Mouse (Mus musculus) liver, embryonic 14.5 days (tissue): ENCODE data around the gene Krt25. TPM values are rescaled to one million over a fixed set of nuclear protein-coding genes. Genes with fewer than 3 reads are reported as not detected.
A peak's percentile ranks its signal among the peaks of the same experiment; 100 is the strongest.

Experiments
- ATAC-seq: fragments of 200-750 bp; cut with Nextera tagmentation; 2 replicates; pipeline ENCODE4 v1.8.0; 2017; ENCODE audit warnings: moderate number of reproducible peaks, mild to moderate bottlenecking, moderate library complexity; ENCODE audit not compliant: insufficient read depth
- DNase-seq, 3 experiments: peaks; one replicate each; pipeline ENCODE4 v3.0.0-alpha.2; 2012 to 2013; ENCODE audit warnings: low read depth in 3 of 3, low spot score in 3 of 3
- H3K27ac ChIP-seq: fragments of 300-500 bp; sonication (generic); 2 replicates; pipeline ENCODE4 v1.5.1; 2014; ENCODE audit warnings: moderate library complexity, mild to moderate bottlenecking, control low read depth, inconsistent platforms
- H3K27me3 ChIP-seq: fragments of 300-500 bp; sonication (generic); 2 replicates; pipeline ENCODE4 v1.6.1; 2014; ENCODE audit warnings: mild to moderate bottlenecking, low read length, moderate library complexity; ENCODE audit not compliant: control insufficient read depth, insufficient read depth
- H3K36me3 ChIP-seq: fragments of 300-500 bp; sonication (generic); replicated peaks from 2 replicates; pipeline ENCODE4 v1.6.1; 2014; ENCODE audit warnings: low read depth; ENCODE audit not compliant: control insufficient read depth, insufficient read depth
- H3K4me1 ChIP-seq, 2 experiments: fragments of 200-500 bp in 1 of 2; fragments of 300-500 bp in 1 of 2; sonication (generic) in 1 of 2; replicated peaks; 2 replicates each; pipeline ENCODE4 v1.6.1; 2012 to 2014; ENCODE audit warnings: antibody characterized with exemption in 1 of 2, inconsistent platforms in 1 of 2, low read length in 1 of 2; ENCODE audit not compliant: control insufficient read depth in 2 of 2, insufficient read depth in 2 of 2
- H3K4me2 ChIP-seq: fragments of 300-500 bp; sonication (generic); 2 replicates; pipeline ENCODE4 v1.6.1; 2014; ENCODE audit warnings: low read depth, mild to moderate bottlenecking, control low read depth, moderate library complexity
- H3K4me3 ChIP-seq, 2 experiments: fragments of 200-500 bp in 1 of 2; fragments of 300-500 bp in 1 of 2; sonication (generic) in 1 of 2; 2 replicates each; pipeline ENCODE4 v1.5.1; 2012 to 2014; ENCODE audit warnings: low read depth in 2 of 2, low read length in 2 of 2, mild to moderate bottlenecking in 2 of 2, control low read depth in 1 of 2, inconsistent platforms in 1 of 2, moderate library complexity in 1 of 2; ENCODE audit not compliant: insufficient read depth in 1 of 2
- H3K9ac ChIP-seq: fragments of 300-500 bp; sonication (generic); replicated peaks from 2 replicates; pipeline ENCODE4 v1.6.1; 2014; ENCODE audit warnings: mild to moderate bottlenecking, control low read depth, moderate library complexity
- H3K9me3 ChIP-seq: fragments of 300-500 bp; sonication (generic); 2 replicates; pipeline ENCODE4 v1.6.1; 2016; ENCODE audit warnings: low read length, mixed read lengths; ENCODE audit not compliant: control insufficient read depth
- CTCF ChIP-seq: IDR thresholded peaks from 2 replicates; pipeline ENCODE4 v1.5.1; 2016; ENCODE audit warnings: antibody characterized with exemption, low read depth, control low read depth
- EP300 ChIP-seq: IDR thresholded peaks from 2 replicates; pipeline ENCODE4 v1.6.1; 2016; ENCODE audit warnings: antibody characterized with exemption, low read depth
- WGBS: fragments of 180-500 bp; shearing (Covaris S2); extraction: QIAGEN DNeasy Blood & Tissue Kit; methylation state at CpG from one replicate; pipeline ENCODE4 v1.1.7; 2014; ENCODE audit not compliant: insufficient replicate concordance; 5-methylcytosine and 5-hydroxymethylcytosine counted together
- polyA plus RNA-seq, 2 experiments: library from polyadenylated mRNA; depleted of rRNA in 1 of 2; stranded (reverse) in 1 of 2; unstranded in 1 of 2; fragments of >200 nt; fragmentation: Nextera tagmentation in 1 of 2; extraction: Ambion mirVana in 1 of 2; gene quantifications; 2 replicates each; pipeline versions ENCODE4 v1.2.1 to v1.2.3; 2012 to 2014

Krt25 gene
- not detected in 2 replicates for polyA plus RNA-seq (2012; rRNA removed)
- not detected in 2 replicates for polyA plus RNA-seq (2014; fragmentation: Nextera tagmentation; extraction: Ambion mirVana)

DNA sequence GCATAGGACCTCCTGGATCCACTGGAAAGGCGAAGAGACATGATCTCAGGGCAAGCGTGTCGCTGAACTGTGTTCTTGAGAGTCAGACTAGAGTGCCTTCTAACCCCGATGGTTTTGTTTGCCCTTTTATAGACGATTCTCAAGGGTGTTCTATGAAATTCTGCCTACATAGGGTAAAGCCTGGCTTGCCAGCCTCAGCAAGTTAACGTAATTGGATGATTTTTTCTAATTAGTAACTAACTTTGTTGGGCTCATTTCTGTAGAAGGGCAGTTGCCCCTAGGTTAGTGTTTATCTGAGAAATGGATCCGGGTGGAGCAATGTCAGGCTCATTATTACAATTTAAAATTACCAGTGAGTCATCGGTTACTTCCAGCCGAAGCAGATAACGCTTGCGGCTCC is at the start of gene Krt25:
Krt25 (minus strand) TSS at position 101 of the 400 bp plus-strand sequence.
- TF ChIP-seq CTCF = no peak
- no peak for TF ChIP-seq EP300
- Histone ChIP-seq H3K27me3 (no peaks in the 10 kb centered on the region), H3K4me1 (no peaks in the 10 kb centered on the region), H3K4me2 (no peak within 1 kb of the TSS), H3K36me3 (no peaks in the 10 kb centered on the region), H3K9me3 (no peaks in the 10 kb centered on the region), H3K27ac (no peak within 1 kb of the TSS), H3K9ac (no peak within 1 kb of the TSS), H3K4me3 (no peak within 1 kb of the TSS)
- DNase-seq (no peak), ATAC-seq (no peak)
- WGBS = 74% methylated on average over 11 of the region's 11 CpGs

DNA sequence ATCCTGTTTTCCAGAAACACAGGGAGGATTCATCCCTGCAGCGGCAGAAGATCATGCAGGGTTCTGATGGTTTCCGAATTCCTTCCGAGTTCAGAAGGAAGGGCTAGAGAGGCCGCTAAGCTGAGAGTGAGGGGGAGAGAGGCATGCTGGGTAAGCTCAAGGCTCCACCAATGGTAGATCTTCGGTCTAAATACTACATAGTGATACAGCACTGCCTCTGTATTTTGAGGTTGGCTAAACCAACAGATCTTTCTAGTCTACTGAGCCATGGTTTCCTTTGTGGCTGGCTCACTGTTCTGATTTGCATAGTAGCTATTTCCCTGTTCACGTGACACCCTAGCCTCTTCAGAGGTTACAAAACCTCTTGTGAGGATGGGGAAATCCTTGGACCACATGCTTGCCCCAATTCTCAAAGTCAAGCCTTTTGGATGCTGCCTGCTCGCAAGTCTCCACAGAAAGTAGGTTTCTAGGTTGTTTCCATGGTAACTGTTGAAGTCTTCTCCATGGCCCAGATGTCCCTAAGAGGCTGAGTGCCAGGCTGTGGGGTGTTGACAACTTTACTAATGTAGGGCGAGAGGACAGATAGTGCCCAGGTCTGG is 47.2 kb upstream of the Krt25 start:
- TF ChIP-seq EP300 = no peak
- TF ChIP-seq CTCF = no peak
- ATAC-seq = no peak
- DNase-seq = no peak
- no peak overlapping the region for H3K4me2 ChIP-seq
- no peaks in the 10 kb centered on the region for H3K4me1 ChIP-seq
- no peak overlapping the region for H3K9ac ChIP-seq
- H3K4me3 ChIP-seq = no peak overlapping the region
- 56% methylated on average over 8 of the region's 8 CpGs for WGBS
- no peaks in the 10 kb centered on the region for H3K36me3 ChIP-seq
- no peak overlapping the region for H3K27ac ChIP-seq
- H3K9me3 ChIP-seq = no peaks in the 10 kb centered on the region
- H3K27me3 ChIP-seq = no peaks in the 10 kb centered on the region

- Histone ChIP-seq H3K27me3 (no peaks in the 10 kb centered on the region), H3K36me3 (no peaks in the 10 kb centered on the region), H3K27ac (no peak overlapping the region), H3K4me3 (no peak overlapping the region), H3K4me2 (no peak overlapping the region), H3K4me1 (no peaks in the 10 kb centered on the region), H3K9me3 (no peaks in the 10 kb centered on the region), H3K9ac (no peak overlapping the region)
- WGBS = 15% methylated on average over 3 of the region's 3 CpGs
- ATAC-seq (no peak), DNase-seq (no peak)
- TF ChIP-seq EP300 (no peak), CTCF (peak; percentile 47)
Observed at GRCm38 (mm10) chr11:99369229-99369628, 46.5 kb upstream of the Krt25 start.

DNA sequence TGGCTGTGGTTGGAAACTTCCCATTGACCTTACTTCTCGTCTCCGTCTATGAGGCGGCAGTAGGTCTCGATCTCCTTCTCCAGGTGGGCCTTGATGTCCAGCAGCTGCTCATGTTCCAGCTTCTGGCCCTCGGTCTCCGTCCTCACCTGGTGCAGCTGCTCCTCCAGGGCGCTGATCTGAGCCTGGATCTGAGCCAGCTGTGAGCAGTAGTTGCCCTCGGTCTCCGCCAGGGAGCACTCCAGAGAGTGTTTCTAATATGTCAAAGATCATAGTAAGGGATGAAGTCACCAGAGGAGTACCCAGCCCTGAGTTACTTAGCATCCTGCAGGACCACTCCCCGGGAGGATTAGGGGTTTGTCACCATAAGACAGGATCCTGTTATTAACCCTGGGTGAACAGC is 44.0 kb upstream of the Krt25 start:
- no peaks in the 10 kb centered on the region for H3K9me3 ChIP-seq
- H3K4me2 ChIP-seq = no peak overlapping the region
- 36% methylated on average over 10 of the region's 10 CpGs for WGBS
- H3K4me1 ChIP-seq = no peaks in the 10 kb centered on the region
- H3K36me3 ChIP-seq = no peaks in the 10 kb centered on the region
- ATAC-seq (no peak), DNase-seq (no peak)
- H3K27ac ChIP-seq = no peak overlapping the region
- no peaks in the 10 kb centered on the region for H3K27me3 ChIP-seq
- TF ChIP-seq CTCF (peak; percentile 14; the same call in 1 of the 2 replicates), EP300 (no peak)
- no peak overlapping the region for H3K4me3 ChIP-seq
- H3K9ac ChIP-seq = no peak overlapping the region

DNA sequence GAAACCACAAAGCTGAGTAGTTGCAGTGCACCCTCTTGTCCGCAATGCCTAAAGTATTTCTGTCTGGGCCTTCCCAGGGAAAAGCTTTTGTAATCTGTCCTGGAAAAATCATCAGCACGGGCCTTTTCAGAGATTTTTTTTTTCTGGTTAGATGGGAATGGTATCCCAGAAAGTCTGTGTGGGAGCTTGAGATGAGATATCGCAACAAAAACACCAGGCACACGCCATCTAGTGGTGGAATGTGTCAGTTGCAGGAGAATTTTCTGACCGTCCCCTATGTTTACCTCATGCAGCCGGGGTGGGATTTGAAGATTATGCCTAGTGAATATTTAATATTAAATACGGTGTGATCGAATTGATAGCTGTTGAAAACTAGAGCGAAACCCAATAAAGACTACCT is 41.7 kb upstream of the Krt25 start:
- no peak overlapping the region for H3K4me2 ChIP-seq
- WGBS = 14% methylated on average over 9 of the region's 9 CpGs
- DNase-seq = no peak

More for the DNA sequence above, 41.7 kb upstream of the Krt25 start:
- no peak for ATAC-seq
- Histone ChIP-seq H3K27me3 (no peaks in the 10 kb centered on the region), H3K9ac (no peak overlapping the region), H3K9me3 (no peaks in the 10 kb centered on the region), H3K4me1 (no peaks in the 10 kb centered on the region), H3K36me3 (no peaks in the 10 kb centered on the region), H3K4me3 (no peak overlapping the region), H3K27ac (no peak overlapping the region)
- no peak for TF ChIP-seq EP300
- peak; percentile 69 for TF ChIP-seq CTCF
